Mouse (Mus musculus) liver, embryonic 11.5 days (tissue): ENCODE results near the gene Ppfibp1. TPM values are rescaled to one million over a fixed set of nuclear protein-coding genes. Genes with fewer than 3 reads are reported as not detected.

ENCODE experiments used
- ATAC-seq: fragments of 200-750 bp; cut with Nextera tagmentation; replicated peaks from 2 replicates; pipeline ENCODE4 v1.8.0; 2017; ENCODE audit warnings: moderate number of reproducible peaks, mild to moderate bottlenecking, moderate TSS enrichment, moderate library complexity; ENCODE audit not compliant: low FRiP score
- DNase-seq: peaks from one replicate; pipeline ENCODE4 v3.0.0-alpha.2; 2017; ENCODE audit warnings: low spot score
- H3K27ac ChIP-seq: fragments of 300-500 bp; sonication (generic); 2 replicates; pipeline ENCODE4 v1.5.1; 2014; ENCODE audit warnings: mild to moderate bottlenecking, low read depth, low read length, control low read depth
- H3K27me3 ChIP-seq: fragments of 300-500 bp; sonication (generic); replicated peaks from 2 replicates; pipeline ENCODE4 v1.6.1; 2014; ENCODE audit warnings: low read length, mixed read lengths; ENCODE audit not compliant: control insufficient read depth, insufficient read depth
- H3K36me3 ChIP-seq: fragments of 300-500 bp; sonication (generic); 2 replicates; pipeline ENCODE4 v1.6.1; 2014; ENCODE audit warnings: mild to moderate bottlenecking, low read length, moderate library complexity, mixed read lengths; ENCODE audit not compliant: control insufficient read depth, insufficient read depth
- H3K4me1 ChIP-seq: fragments of 300-500 bp; sonication (generic); replicated peaks from 2 replicates; pipeline ENCODE4 v1.6.1; 2014; ENCODE audit warnings: low read length, mixed read lengths; ENCODE audit not compliant: control insufficient read depth, insufficient read depth
- H3K4me2 ChIP-seq: fragments of 300-500 bp; sonication (generic); 2 replicates; pipeline ENCODE4 v1.6.1; 2014; ENCODE audit warnings: mild to moderate bottlenecking, control low read depth, moderate library complexity
- H3K4me3 ChIP-seq: fragments of 300-500 bp; sonication (generic); 2 replicates; pipeline ENCODE4 v1.5.1; 2014; ENCODE audit warnings: low read depth, low read length, control low read depth
- H3K9ac ChIP-seq: fragments of 300-500 bp; sonication (generic); 2 replicates; pipeline ENCODE4 v1.6.1; 2014; ENCODE audit warnings: low read depth, low read length, control low read depth
- H3K9me3 ChIP-seq: fragments of 300-500 bp; sonication (generic); 2 replicates; pipeline ENCODE4 v1.6.1; 2016; ENCODE audit warnings: low read length, inconsistent platforms, mixed read lengths; ENCODE audit not compliant: control insufficient read depth
- WGBS: fragments of 180-500 bp; shearing (Covaris S2); extraction: QIAGEN DNeasy Blood & Tissue Kit; methylation state at CpG from one replicate; pipeline ENCODE4 v1.1.7; 2014; 5-methylcytosine and 5-hydroxymethylcytosine counted together
- polyA plus RNA-seq: library from polyadenylated mRNA; unstranded; fragments of >200 nt; fragmentation: Nextera tagmentation; extraction: Ambion mirVana; gene quantifications from 2 replicates; pipeline ENCODE4 v1.2.1, GENCODE M21; 2014

Ppfibp1 gene
- polyA plus RNA-seq, 1 experiment from 2014 or later = 31.1 TPM

DNA sequence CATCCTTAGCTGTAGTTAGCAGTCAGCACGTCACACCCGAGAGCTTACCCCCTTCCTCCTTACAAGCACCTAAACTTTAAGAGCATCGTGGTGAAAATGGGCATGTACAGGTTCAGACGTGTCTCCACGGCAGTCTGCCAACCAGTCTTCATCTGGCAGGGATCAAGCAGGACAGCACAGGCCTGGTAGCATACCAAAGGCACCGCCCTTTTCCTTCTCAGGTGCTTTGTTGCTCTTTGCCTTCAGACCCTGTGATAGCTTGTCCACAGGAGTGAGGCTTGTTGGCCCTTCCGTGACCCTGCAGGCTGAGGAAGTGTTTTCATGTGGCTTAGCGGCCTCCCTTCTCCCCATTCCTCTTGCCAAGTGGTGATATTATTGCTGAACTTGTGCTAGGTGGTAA is 50.7 kb downstream of the Ppfibp1 start:
- Histone ChIP-seq H3K36me3 (no peaks in the 10 kb centered on the region), H3K27me3 (no peaks in the 10 kb centered on the region), H3K4me2 (no peak overlapping the region), H3K4me3 (no peak overlapping the region), H3K9me3 (no peaks in the 10 kb centered on the region), H3K27ac (no peak overlapping the region), H3K9ac (no peak overlapping the region), H3K4me1 (no peaks in the 10 kb centered on the region; the same call in 1 of the 2 replicates)
- DNase-seq = no peak
- no peak for ATAC-seq
- 84% methylated on average over 8 of the region's 8 CpGs for WGBS

DNA sequence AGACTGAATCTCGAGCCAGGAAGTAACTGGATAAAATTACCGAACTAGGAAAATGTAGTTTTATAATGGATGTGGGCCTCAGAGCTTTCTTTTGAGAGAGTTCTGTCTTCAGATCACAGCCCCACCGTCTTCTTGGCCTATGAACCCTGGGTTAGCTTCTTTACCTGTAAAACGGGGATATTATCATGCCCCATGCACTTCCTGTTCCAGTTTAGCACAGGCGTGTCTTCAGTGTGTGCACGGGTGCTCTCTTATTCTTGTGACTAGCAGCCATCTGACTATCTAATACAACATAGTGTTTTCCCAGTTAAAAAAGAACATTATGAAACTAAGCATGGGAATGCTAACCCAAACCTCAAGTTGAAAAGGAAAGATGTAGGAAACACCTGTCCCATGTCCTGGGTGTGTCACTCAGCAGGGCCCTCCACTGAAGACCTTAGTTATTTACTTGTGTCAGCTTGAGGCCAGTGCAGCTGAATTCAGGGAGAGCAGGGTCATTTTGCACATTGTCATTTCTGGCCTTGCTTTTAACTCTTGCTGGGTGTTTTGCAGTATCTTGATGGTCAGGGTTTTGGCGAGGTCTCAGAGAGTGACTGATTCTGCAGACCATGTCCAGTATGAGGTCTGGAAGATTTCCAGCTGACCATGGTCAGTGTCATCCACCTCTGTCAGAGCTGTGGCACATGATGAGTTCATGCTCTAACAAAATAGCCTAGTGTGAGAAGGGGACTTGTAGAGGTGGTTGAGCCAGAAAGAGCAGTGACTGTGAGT is 53.4 kb downstream of the Ppfibp1 start:
- ATAC-seq = no peak

DNA sequence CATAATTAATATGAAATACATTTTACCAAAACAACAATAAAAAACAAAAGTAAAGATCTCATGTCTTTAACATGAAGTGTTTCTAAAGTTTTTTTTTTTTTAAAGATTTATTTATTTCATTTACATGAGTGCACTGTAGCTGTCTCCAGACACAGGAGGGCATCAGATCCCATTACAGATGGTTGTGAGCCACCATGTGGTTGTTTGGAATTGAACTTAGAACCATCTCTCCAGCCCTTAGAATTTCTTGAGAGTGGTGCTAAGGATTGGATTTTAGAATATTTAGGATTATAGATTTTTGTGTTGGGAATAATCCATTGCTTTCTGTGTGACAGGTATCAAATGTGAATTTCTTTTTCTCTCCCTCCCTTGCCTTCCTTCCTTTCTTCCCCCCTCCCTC is 55.7 kb downstream of the Ppfibp1 start:
- peaks cover 39% of the 10 kb centered on the region for H3K4me1 ChIP-seq
- no peak overlapping the region for H3K9ac ChIP-seq
- DNase-seq = no peak
- no peak for ATAC-seq
- no peak overlapping the region for H3K27ac ChIP-seq
- H3K27me3 ChIP-seq = no peaks in the 10 kb centered on the region
- H3K36me3 ChIP-seq = no peaks in the 10 kb centered on the region
- no peak overlapping the region for H3K4me2 ChIP-seq
- H3K4me3 ChIP-seq = no peak overlapping the region
- no peaks in the 10 kb centered on the region for H3K9me3 ChIP-seq

More for the DNA sequence above, 53.4 kb downstream of the Ppfibp1 start:
- Histone ChIP-seq H3K9ac (no peak overlapping the region), H3K36me3 (no peaks in the 10 kb centered on the region), H3K4me2 (no peak overlapping the region), H3K9me3 (no peaks in the 10 kb centered on the region), H3K4me3 (no peak overlapping the region), H3K4me1 (peaks cover 21% of the 10 kb centered on the region), H3K27ac (no peak overlapping the region), H3K27me3 (no peaks in the 10 kb centered on the region)
- WGBS = 68% methylated on average over 7 of the region's 7 CpGs
- no peak for DNase-seq

DNA sequence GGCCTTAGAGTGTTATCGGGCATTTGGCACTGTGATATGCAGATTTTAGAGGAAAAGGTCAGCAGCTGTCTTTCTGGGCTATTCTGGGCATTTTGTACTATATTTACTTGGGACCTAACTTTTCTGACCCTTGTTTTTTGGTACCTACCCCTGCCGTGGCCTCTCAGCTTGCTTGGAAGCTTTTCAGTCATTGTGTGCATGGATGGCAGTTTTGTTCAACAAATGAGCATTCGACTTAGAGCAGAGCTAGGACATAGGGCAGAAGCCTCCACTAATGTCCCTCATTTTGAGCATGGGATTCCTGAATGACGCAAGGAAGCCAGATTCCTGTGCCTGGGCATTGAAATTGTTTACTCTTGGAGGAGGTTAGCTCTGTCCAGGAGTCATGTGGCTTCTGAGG is 56.5 kb downstream of the Ppfibp1 start:
- WGBS = 68% methylated on average over 4 of the region's 4 CpGs
- Histone ChIP-seq H3K4me1 (peaks cover 44% of the 10 kb centered on the region), H3K4me2 (no peak overlapping the region), H3K27me3 (no peaks in the 10 kb centered on the region), H3K4me3 (no peak overlapping the region), H3K36me3 (no peaks in the 10 kb centered on the region), H3K9me3 (no peaks in the 10 kb centered on the region), H3K27ac (peak overlapping the region; percentile 19; the same call in 1 of the 2 replicates), H3K9ac (no peak overlapping the region)
- no peak for DNase-seq
- no peak for ATAC-seq

DNA sequence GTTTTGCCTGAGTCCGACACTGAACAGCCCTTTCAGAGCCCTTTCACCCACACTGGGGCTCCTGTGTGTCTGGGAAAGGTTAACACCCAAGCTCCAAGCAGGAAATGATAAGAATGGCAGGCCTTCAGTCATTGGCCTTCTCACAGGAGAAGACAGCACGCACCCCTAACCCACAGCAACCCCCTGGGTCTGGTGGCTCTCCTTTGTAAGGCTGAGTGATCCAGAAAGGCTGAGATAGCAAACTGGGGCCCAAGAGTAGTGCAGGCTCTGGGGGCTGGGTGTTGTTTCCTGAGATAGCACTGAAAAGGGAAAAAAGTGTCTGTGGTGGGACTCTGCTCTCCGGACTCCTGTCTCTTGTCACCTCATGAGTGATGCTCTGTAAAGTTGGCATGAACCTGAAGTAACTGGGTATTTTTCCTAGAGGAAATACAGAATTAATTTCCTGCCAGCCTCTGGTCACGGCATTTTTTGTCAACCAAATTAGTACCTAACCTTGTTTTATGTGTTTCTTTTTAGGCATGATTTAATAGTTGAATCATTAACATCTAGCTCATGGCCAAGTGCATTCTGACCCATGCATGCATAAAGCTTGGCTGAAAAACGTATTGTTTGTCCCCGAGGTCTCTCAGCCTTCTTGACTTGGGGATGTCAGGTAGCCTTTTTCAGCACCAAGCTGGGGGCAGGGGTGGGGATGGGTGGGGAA is 58.2 kb downstream of the Ppfibp1 start:
- no peaks in the 10 kb centered on the region for H3K36me3 ChIP-seq
- no peak overlapping the region for H3K9ac ChIP-seq
- H3K27me3 ChIP-seq = no peaks in the 10 kb centered on the region
- 35% methylated on average over 6 of the region's 6 CpGs for WGBS
- ATAC-seq (peak; percentile 88), DNase-seq (peak; percentile 49)
- H3K4me1 ChIP-seq = peaks cover 51% of the 10 kb centered on the region
- no peaks in the 10 kb centered on the region for H3K9me3 ChIP-seq
- no peak overlapping the region for H3K4me3 ChIP-seq
- H3K4me2 ChIP-seq = peak overlapping the region; percentile 29
- H3K27ac ChIP-seq = peak overlapping the region; percentile 84

DNA sequence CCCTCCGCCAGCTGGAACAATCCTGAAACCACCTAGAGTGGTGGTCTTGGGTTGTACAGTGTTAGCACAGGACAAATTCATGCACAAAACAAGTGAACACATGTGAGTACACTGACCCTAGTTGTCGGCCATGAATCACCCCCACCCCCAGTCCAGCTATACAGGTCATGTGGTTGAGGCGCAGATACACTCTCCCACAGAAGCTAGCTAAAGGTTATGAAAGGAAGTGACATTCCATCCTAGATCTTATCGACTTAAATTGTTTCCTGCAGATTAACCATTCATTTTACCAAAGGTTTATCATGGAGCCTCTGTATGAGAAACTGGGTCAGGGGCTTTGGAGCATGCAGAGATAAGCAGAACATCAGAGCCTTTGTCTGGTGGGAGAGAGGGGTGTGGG is 58.9 kb downstream of the Ppfibp1 start:
- ATAC-seq (no peak), DNase-seq (no peak)
- no peaks in the 10 kb centered on the region for H3K27me3 ChIP-seq
- no peak overlapping the region for H3K9ac ChIP-seq
- H3K4me3 ChIP-seq = no peak overlapping the region
- no peaks in the 10 kb centered on the region for H3K36me3 ChIP-seq
- 53% methylated on average over 4 of the region's 4 CpGs for WGBS
- no peak overlapping the region for H3K4me2 ChIP-seq
- H3K9me3 ChIP-seq = no peaks in the 10 kb centered on the region
- H3K27ac ChIP-seq = no peak overlapping the region
- H3K4me1 ChIP-seq = peaks cover 51% of the 10 kb centered on the region

DNA sequence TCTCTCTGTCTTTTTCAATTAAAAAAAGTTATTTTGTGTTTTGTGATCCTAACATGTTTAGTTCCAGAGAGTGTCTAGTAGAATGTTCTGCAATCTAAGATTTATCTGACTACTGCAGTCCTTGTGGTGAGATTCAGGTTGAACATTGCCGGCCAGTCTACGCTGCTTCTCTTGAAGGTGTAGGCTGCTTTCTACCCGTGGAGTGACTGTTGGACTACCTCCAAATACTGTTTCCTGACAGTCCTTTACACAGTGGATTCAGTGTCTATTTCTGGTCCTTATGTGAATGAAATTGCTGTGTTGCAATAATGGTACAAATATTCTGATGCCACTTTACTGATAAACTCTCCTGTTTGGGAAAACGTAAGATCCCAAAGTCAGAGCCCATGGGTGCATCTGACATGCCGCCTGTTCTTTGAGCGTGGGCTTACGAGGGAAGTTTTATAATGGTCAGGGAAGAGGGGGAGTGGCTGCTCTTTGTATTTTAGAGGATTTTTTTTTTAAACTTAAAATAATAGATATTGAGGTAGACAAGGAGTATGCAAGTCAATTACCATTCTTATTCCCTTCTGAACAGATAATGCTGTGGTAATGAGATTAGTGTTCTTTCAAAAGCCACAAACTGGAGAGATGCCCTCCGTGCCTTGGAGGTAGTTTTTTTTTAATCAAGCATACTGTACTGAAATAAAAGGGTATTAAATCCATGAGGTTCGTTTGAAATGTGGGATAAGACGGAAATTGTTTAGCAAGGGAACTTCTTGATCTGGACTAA is 61.6 kb downstream of the Ppfibp1 start:
- Histone ChIP-seq H3K4me2 (no peak overlapping the region), H3K4me3 (no peak overlapping the region), H3K9ac (no peak overlapping the region), H3K9me3 (no peaks in the 10 kb centered on the region), H3K27me3 (no peaks in the 10 kb centered on the region), H3K4me1 (peaks cover 52% of the 10 kb centered on the region), H3K36me3 (no peaks in the 10 kb centered on the region), H3K27ac (no peak overlapping the region)
- ATAC-seq (no peak), DNase-seq (no peak)
- 61% methylated on average over 10 of the region's 10 CpGs for WGBS

DNA sequence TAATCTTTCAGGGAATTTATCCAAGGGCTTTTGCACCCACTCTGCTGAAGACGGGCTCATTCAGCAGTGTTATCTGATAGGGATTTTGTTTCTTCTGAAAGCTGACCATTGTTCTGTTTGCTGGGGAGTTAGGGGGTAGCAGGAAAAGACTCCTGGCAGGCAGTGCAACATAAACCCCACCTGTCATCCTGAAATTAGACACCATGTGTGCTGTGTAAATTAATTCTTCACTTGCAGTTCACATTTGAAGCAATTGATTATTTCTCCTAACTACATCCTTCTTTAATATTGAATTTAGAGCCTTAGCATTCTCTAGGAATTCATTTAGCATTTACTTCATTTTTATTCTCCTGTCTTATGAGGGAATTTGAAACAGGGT is 62.2 kb downstream of the Ppfibp1 start:
- Histone ChIP-seq H3K4me1 (peaks cover 53% of the 10 kb centered on the region), H3K4me2 (no peak overlapping the region), H3K9me3 (no peaks in the 10 kb centered on the region), H3K27me3 (no peaks in the 10 kb centered on the region), H3K36me3 (no peaks in the 10 kb centered on the region), H3K27ac (no peak overlapping the region), H3K4me3 (no peak overlapping the region), H3K9ac (no peak overlapping the region)
- 20% methylated on average over 1 of the region's 1 CpGs for WGBS
- DNase-seq (no peak), ATAC-seq (no peak)
